Mouse (Mus musculus) skeletal muscle tissue, adult 2 months (tissue): ENCODE results near the gene Rab40b.
A peak's percentile ranks its signal among the peaks of the same experiment; 100 is the strongest.
"Not testable (repeated sequence)": the region's sequence is repeated elsewhere in the genome, so short reads cannot be mapped to it uniquely, and the experiment has no call there.

Source experiments
- DNase-seq: peaks from one replicate; pipeline ENCODE4 v3.0.0-alpha.2; 2012; ENCODE audit warnings: low read depth, low spot score

Gene Rab40b

DNA sequence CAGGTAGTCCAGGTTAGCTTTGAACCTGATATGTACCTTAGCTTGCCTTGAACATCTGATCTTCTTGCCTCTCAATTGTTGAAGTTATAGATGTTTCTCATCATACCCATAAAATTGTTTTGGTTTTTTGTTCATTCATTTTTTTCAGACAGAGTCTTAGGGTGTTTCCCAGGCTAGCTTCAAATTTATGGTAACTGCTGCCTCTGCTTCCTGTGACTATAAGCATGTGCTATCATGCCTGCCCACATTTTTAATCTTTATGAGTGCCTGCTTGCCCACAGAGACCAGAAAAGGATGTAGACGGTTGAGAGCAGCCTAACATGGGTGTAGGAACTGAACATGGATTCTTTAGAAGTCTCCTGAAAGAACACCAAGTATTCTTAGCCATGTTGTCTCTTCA is 19.3 kb downstream of the Rab40b start:
- no peak for DNase-seq

GRCm38 (mm10) chr11:121367170-121367707 is 20.8 kb downstream of the Rab40b start:
- no peak for DNase-seq

DNA sequence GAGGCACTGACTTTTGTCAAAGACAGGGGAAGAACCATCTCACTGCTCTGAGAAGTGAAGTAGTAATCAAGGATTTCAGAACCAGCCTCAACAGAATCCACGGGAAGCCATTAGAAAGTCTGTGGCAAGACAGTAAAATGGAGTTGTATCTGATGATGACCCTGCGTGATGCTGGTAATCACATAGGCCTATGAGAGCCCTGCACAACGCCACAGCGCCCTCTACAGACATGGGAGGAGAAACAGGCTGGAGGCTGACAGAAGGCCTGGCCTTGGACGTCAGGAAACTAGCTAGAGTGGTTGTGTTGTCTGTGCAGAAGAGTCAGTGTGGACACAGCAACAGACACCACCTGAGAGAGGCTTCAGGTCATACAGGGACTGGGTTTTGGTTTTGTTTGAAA is 25.8 kb downstream of the Rab40b start:
- DNase-seq: peak; percentile 40

GRCm38 (mm10) chr11:121354091-121354707 is 33.9 kb downstream of the Rab40b start, which contains the start of gene Wdr45b:
Wdr45b (minus strand) TSS chr11:121354445.
- peak; percentile 99 for DNase-seq

DNA sequence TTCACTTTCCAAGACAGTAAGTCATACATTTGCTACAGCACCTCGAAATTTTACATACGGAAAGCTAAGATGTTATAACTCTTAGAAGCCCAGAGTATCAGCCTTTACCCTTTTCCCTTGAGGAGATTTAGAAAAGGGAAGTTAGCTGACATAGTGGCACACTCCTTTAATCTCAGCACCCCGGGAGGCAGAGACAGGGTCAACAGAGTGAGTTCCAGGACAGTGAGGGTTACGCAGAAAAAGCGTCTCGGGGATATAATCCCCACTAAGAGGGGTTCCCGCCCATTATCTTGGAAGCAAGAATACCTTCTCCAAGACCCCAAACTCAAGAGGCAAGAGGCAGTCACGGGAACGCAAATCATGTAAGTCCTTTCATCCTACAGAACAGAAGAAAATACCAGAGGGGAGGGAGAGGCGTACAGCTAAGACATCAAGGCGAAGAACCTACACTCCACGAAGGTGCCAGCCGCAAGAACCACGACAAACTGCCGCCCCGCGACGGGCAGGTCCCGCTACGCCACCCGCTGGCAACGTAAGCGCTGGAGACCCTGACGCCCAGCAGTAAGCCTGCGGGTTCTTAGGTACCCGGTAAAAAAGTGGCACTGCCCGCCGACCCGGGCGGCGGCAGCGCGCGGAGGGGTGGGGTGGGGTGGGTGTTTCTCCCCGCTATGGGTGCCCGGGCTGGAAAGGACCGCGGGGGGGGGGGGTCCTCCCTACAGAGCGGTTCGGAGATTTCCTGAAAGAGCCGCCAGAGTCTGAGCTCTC is 34.5 kb downstream of the Rab40b start:
- no peak for DNase-seq

DNA sequence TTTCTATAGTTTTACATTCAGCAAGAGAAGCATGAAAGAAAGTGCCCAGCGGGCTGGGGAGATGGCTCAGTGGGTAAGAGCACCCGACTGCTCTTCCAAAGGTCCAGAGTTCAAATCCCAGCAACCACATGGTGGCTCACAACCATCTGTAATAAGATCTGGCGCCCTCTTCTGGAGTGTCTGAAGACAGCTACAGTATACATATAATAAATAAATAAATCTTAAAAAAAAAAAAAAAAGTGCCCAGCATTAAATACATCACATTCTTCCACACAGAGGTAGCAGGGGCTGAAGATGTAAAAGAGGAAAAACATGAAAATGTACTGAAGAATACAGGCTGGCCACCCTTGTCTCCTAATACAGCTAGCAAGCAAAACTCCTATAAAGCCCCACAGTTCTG is 39.3 kb downstream of the Rab40b start:
- DNase-seq: not testable (repeated sequence)

- no peak for DNase-seq
Observed at GRCm38 (mm10) chr11:121348166-121348565, 39.9 kb downstream of the Rab40b start.

DNA sequence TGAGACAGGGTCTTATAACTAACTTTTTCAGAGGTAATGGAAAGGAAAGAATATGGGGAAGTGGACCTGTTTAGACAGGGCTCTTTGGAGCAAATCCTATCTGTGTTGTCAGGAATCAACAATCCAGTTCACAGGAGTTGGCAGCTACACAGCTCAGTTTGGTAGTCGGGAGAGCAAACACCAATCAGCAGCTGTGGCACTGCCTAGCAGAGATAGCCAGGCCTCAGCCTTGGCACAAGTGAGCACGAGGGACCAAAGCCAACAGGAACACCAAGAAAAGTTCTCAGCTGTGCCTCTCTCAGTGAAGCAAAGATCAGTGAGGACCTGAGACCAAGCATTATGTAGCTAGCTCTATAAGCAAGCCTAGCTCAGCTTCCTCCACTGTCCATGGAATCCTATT is 41.0 kb downstream of the Rab40b start:
- DNase-seq: peak; percentile 70

DNA sequence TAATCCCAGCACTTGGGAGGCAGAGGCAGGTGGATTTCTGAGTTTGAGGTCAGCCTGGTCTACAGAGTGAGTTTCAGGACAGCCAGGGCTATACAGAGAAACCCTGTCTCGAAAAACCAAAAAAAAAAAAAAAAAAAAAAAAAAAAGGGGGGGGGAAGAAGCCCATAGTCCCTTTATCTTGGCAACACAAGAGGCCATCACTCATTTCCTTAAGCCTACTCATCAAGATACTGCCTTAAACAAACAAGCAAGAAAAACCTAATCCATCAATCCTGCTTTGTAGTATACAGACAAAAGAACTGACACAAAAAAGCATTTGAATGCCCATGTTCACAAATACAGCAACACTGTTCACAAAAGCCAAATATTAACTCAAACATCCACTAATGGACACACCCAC is 45.6 kb downstream of the Rab40b start:
- DNase-seq: not testable (repeated sequence)

DNA sequence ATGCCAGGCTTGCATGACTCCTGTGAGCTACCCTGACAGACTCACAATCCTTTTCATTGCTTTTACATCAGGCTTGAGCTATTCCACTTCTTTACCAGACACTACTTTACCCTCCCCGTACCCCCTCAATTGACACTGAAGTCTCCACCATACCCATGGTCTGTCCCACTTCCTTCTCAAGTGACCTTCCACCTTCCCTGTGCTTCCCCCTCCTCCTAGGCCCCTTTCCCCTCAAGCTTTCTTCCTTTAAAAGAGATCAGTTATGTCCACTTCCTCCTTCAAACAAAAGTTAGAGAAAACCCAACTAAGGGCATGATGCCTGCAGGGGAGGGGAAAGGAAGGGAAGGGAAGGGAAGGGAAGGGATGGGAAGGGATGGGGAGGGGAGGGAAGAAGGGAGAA is 47.8 kb downstream of the Rab40b start:
- DNase-seq: no peak

- DNase-seq: no peak
Observed at GRCm38 (mm10) chr11:121339647-121340046, 48.4 kb downstream of the Rab40b start.

DNA sequence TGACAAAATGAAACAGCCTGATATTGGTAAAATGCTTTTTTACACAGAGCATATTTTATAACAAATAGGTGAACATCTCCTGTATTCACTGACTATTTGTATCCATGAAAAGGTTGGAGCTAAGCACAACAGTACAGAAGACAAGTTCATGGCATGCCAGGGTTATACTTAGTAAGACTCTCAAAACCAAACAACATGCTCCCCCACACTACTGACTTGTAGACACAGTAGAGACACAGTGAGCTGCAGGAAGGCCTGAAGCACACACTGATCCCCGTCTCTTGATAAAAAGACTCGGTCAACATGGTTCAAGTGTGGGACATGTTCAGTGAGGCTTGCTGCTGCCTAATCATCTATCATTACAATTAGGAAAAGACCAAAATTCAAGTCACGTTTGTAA is 56.4 kb downstream of the Rab40b start:
- DNase-seq: no peak

GRCm38 (mm10) chr11:121328619-121329018 is 59.4 kb downstream of the Rab40b start:
- DNase-seq: no peak

DNA sequence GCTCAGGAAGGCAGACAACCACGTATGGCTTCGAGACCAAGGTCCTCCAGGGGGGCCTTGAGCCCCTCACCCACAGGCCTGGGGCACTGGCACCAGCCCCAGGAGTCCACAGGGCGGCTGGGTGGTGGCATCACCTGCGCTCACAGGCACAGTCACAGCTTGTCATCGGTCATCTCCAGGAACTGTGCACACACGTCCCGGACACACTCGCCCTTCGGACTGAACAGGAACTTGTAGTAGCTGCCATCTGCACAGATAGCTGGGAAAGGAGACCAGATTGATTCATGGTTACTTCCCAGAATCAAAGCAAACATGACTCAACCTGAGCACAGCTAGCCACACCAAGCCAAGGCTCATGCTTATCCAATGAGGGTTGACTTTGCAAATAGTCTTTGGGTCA is 59.8 kb downstream of the Rab40b start:
- no peak for DNase-seq

GRCm38 (mm10) chr11:121326681-121327080 is 61.4 kb downstream of the Rab40b start:
- no peak for DNase-seq

DNA sequence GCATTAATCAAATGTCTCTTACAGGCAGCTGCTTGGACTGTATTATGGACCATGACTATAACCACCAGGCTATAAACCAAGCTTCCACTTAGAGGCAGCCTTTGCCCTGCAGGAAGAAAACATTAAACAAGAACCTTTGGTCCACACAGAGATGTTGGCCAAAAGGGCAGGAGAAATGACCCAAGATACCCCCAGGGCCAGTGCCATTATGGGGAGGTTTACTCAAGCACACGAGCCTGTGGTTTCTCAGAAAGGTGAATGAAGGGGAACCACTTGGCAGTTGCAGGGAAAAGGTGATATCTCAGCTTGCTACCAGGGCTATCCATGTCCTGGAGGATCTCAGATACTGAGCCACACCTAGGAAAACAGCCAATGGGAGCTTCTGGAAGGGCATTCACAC is 62.0 kb downstream of the Rab40b start:
- peak; percentile 26 for DNase-seq

DNA sequence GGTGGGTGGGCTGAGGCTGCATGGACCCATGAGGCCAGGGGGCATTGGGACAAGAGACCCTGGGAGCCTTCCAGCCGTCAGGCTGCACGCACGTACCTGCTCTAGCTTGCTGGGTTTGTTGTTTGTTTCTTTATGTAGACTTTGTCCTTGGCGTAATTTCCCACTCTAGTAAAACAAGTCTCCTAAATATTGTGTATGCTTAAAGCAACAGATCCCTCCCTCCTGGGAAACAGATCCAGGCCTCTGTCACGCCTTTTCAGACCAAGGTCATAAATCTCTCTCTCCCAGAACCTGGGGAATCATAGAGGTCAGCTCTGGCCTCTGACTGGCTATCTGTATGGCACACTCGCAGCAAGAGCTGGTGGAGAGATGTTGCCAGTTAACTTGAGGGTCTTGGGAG is 80.3 kb downstream of the Rab40b start:
- not testable (repeated sequence) for DNase-seq

- no peak for DNase-seq
Observed at GRCm38 (mm10) chr11:121306608-121307007, 81.4 kb downstream of the Rab40b start.
